Mouse (Mus musculus) heart, postnatal 25 days (tissue): ENCODE data around the gene Arnt2. TPM values are rescaled to one million over a fixed set of nuclear protein-coding genes. Genes with fewer than 3 reads are reported as not detected.

ENCODE experiments used
- total RNA-seq, 2 experiments: library from RNA; stranded (reverse); gene quantifications; 2 replicates each; pipeline ENCODE4 v1.2.3; 2021

Gene Arnt2
- total RNA-seq, 2 experiments from 2014 or later = 0.18 to 0.92 TPM

Other genes starting within 250 kb of the Arnt2 start
- gene Gm2115, start 118.8 kb upstream of the Arnt2 start, total RNA-seq = under 1 TPM; 0.36 to 0.42 TPM
- 10 to 100 TPM in 1 of 2 experiments, 1 to 10 TPM in 1; 10.0 to 13.9 TPM for gene Fah, start 196.5 kb upstream of the Arnt2 start, total RNA-seq